Mouse (Mus musculus) midbrain, embryonic 12.5 days (tissue): ENCODE measurements around the gene Lemd1. TPM values are rescaled to one million over a fixed set of nuclear protein-coding genes. Genes with fewer than 3 reads are reported as not detected.
"Not testable (repeated sequence)": the region's sequence is repeated elsewhere in the genome, so short reads cannot be mapped to it uniquely, and the experiment has no call there.

Experiments used
- ATAC-seq: fragments of 200-750 bp; cut with Nextera tagmentation; 2 replicates; pipeline ENCODE4 v1.8.0; 2017; ENCODE audit warnings: low read depth, moderate TSS enrichment, moderate library complexity; ENCODE audit not compliant: low FRiP score
- H3K27ac ChIP-seq: fragments of 300-500 bp; sonication (generic); replicated peaks from 2 replicates; pipeline ENCODE4 v1.5.1; 2016; ENCODE audit warnings: mild to moderate bottlenecking
- H3K27me3 ChIP-seq: fragments of 300-500 bp; sonication (generic); 2 replicates; pipeline ENCODE4 v1.6.1; 2016; ENCODE audit warnings: mild to moderate bottlenecking
- H3K36me3 ChIP-seq: fragments of 300-500 bp; sonication (generic); 2 replicates; pipeline ENCODE4 v1.6.1; 2016
- H3K4me1 ChIP-seq: fragments of 300-500 bp; sonication (generic); 2 replicates; pipeline ENCODE4 v1.6.1; 2016
- H3K4me2 ChIP-seq: fragments of 300-500 bp; sonication (generic); replicated peaks from 2 replicates; pipeline ENCODE4 v1.6.1; 2016; ENCODE audit warnings: mild to moderate bottlenecking, moderate library complexity
- H3K4me3 ChIP-seq: fragments of 300-500 bp; sonication (generic); 2 replicates; pipeline ENCODE4 v1.5.1; 2016; ENCODE audit warnings: mild to moderate bottlenecking
- H3K9ac ChIP-seq: fragments of 300-500 bp; sonication (generic); replicated peaks from 2 replicates; pipeline ENCODE4 v1.6.1; 2016; ENCODE audit warnings: mild to moderate bottlenecking, moderate library complexity
- H3K9me3 ChIP-seq: fragments of 300-500 bp; sonication (generic); 2 replicates; pipeline ENCODE4 v1.6.1; 2016; ENCODE audit warnings: mild to moderate bottlenecking
- WGBS: fragments of 180-500 bp; shearing (Covaris S2); methylation state at CpG from one replicate; pipeline ENCODE4 v1.1.7; 2016; 5-methylcytosine and 5-hydroxymethylcytosine counted together
- polyA plus RNA-seq: library from polyadenylated mRNA; unstranded; fragments of >200 nt; fragmentation: Nextera tagmentation; extraction: Ambion mirVana; gene quantifications from 2 replicates; pipeline ENCODE4 v1.2.1, GENCODE M21; 2016

Gene Lemd1
- polyA plus RNA-seq, 1 experiment from 2014 or later = 15.6 TPM

DNA sequence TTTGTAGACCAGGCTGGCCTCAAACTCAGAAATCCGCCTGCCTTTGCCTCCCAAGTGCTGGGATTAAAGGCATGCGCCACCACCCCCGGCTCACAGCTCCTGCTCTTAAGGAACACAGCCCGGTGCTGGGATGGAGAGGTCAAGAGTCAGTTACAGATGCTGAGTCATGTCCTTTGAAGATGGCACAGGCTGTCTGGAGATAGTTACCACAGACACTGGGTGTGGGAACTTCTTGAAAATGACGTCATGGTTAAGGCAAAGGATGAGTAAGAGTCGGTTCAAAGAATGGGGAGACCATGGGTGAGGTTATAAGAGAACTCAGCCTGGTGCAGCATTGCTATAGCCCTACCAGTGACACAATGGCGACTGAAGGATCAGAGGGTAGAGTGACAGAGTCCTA lies 73.3 kb downstream of the Lemd1 start:
- 0 out of 2 replicates have a peak, but pooled peaks cover 3% of the 10 kb centered on the region for H3K27me3 ChIP-seq
- H3K9ac ChIP-seq = no peak overlapping the region
- no peak overlapping the region for H3K4me3 ChIP-seq
- ATAC-seq = no peak
- no peak overlapping the region for H3K4me2 ChIP-seq
- no peaks in the 10 kb centered on the region for H3K36me3 ChIP-seq
- H3K9me3 ChIP-seq = no peaks in the 10 kb centered on the region
- 73% methylated on average over 7 of the region's 7 CpGs for WGBS
- peaks cover 17% of the 10 kb centered on the region; the same call in 1 of the 2 replicates for H3K4me1 ChIP-seq
- H3K27ac ChIP-seq = no peak overlapping the region

DNA sequence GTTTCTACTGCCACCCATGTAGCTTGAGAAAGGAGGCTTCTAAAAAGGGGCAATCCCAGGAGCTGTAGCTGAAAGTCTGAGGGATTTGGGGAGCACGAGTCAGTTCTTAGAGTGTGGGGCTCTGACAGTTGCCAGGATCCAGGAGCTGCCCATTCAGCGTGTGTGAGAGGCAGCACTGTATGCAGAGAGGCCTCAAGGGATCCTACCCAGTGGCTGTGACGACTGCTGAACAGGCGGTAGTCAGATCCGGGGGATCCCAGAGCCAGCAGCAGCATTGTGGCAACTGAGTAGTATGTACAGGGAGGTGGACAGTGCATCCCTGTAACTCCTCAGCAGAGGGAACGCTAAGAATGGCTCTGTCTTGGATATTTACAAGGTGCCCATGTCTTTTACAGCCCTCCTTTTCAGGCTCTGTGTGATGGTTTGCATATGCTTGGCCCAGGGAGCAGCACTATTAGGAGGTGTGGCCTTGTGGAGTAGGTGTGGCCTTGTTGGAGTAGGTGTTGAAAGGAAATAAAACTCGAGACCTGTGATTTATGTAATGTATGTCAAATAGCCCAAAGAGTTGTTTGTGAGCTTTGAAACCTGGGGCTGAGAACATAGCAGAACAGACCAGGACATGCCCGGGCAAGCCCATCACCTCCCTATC lies 74.1 kb downstream of the Lemd1 start:
- H3K4me1 ChIP-seq = peaks cover 18% of the 10 kb centered on the region; the same call in 1 of the 2 replicates
- no peak overlapping the region for H3K4me2 ChIP-seq
- H3K9ac ChIP-seq = no peak overlapping the region
- WGBS = 79% methylated on average over 8 of the region's 8 CpGs
- H3K27me3 ChIP-seq = 0 out of 2 replicates have a peak, but pooled peaks cover 3% of the 10 kb centered on the region
- no peaks in the 10 kb centered on the region for H3K9me3 ChIP-seq
- H3K36me3 ChIP-seq = no peaks in the 10 kb centered on the region
- H3K4me3 ChIP-seq = no peak overlapping the region
- H3K27ac ChIP-seq = no peak overlapping the region
- no peak for ATAC-seq

- Histone ChIP-seq H3K27me3 (0 out of 2 replicates have a peak, but pooled peaks cover 3% of the 10 kb centered on the region), H3K4me1 (peaks cover 18% of the 10 kb centered on the region; the same call in 1 of the 2 replicates), H3K9me3 (no peaks in the 10 kb centered on the region), H3K4me2 (no peak overlapping the region), H3K36me3 (no peaks in the 10 kb centered on the region), H3K9ac (no peak overlapping the region), H3K27ac (no peak overlapping the region), H3K4me3 (no peak overlapping the region)
- no peak for ATAC-seq
- 90% methylated on average over 10 of the region's 10 CpGs for WGBS
Measured at GRCm38 (mm10) chr1:132265936-132266335, 74.7 kb downstream of the Lemd1 start.

- Histone ChIP-seq H3K27me3 (0 out of 2 replicates have a peak, but pooled peaks cover 3% of the 10 kb centered on the region), H3K27ac (no peak overlapping the region), H3K36me3 (no peaks in the 10 kb centered on the region), H3K4me1 (peaks cover 18% of the 10 kb centered on the region; the same call in 1 of the 2 replicates), H3K9me3 (no peaks in the 10 kb centered on the region), H3K4me2 (no peak overlapping the region), H3K4me3 (no peak overlapping the region), H3K9ac (no peak overlapping the region)
- ATAC-seq = no peak
- 68% methylated on average over 8 of the region's 8 CpGs for WGBS
Measured at GRCm38 (mm10) chr1:132266791-132267557, 75.7 kb downstream of the Lemd1 start.

GRCm38 (mm10) chr1:132267959-132268358 lies 76.7 kb downstream of the Lemd1 start:
- Histone ChIP-seq H3K36me3 (no peaks in the 10 kb centered on the region), H3K27ac (no peak overlapping the region), H3K4me1 (peaks cover 18% of the 10 kb centered on the region; the same call in 1 of the 2 replicates), H3K9me3 (no peaks in the 10 kb centered on the region), H3K9ac (no peak overlapping the region), H3K4me3 (no peak overlapping the region), H3K4me2 (no peak overlapping the region), H3K27me3 (0 out of 2 replicates have a peak, but pooled peaks cover 3% of the 10 kb centered on the region)
- no peak for ATAC-seq
- 68% methylated on average over 2 of the region's 2 CpGs for WGBS

DNA sequence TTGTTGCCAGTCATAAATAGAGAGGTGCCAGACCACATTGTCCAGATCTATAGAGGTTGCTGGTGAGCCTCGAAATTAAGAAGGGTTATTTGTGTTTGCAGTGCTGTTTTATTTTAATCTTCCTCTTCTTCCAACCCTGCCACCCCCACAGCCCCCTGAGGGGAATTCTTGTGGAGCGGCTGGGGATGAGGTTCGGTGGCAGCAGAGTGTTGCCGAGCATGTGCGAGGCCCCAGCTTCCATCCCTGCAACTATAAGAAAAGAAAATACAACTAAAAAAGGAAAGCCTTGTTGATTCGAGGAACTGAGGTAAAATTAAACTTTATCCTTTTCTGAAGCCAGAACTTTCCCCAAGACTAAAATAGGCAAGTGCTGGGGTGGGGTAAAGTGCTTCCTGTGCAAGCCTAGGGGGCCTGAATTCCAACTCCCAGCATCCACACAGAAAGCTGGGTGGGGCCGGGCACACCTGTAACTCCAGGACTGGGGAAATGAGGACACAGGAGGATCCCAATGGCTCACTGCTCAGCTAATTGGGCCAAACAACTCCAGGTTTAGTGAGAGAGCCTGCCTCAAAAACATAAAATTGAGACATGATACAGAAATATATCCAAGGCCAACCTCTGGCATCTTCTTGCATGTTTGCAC lies 77.3 kb downstream of the Lemd1 start:
- H3K27me3 ChIP-seq = 0 out of 2 replicates have a peak, but pooled peaks cover 3% of the 10 kb centered on the region
- H3K36me3 ChIP-seq = no peaks in the 10 kb centered on the region
- H3K27ac ChIP-seq = no peak overlapping the region
- 60% methylated on average over 7 of the region's 7 CpGs for WGBS
- no peak overlapping the region for H3K9ac ChIP-seq
- H3K9me3 ChIP-seq = no peaks in the 10 kb centered on the region
- no peak overlapping the region for H3K4me3 ChIP-seq
- H3K4me2 ChIP-seq = no peak overlapping the region
- no peak for ATAC-seq
- peaks cover 16% of the 10 kb centered on the region; the same call in 1 of the 2 replicates for H3K4me1 ChIP-seq

DNA sequence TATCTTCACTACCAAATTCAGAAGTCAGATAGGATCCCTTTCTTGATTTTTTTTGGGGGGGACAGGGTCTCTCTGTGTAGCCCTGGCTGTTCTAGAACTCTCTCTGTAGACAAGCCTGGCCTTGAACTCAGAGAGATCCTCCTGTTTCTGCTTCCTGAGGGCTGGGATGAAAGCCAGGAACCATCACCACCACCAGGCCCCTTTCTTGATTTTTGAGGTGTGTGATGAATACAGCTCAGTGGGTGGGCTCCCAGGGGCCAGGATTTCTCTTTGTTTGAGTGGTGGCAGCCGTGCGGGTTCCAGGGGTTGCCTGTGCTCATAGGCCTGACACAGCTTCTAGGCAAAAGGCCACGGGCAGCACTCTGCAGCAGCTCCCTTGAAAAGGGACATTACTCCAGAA lies 80.0 kb downstream of the Lemd1 start:
- Histone ChIP-seq H3K4me3 (no peak overlapping the region), H3K36me3 (no peaks in the 10 kb centered on the region), H3K27me3 (0 out of 2 replicates have a peak, but pooled peaks cover 3% of the 10 kb centered on the region), H3K4me1 (peaks cover 13% of the 10 kb centered on the region; the same call in 1 of the 2 replicates), H3K9ac (no peak overlapping the region), H3K9me3 (no peaks in the 10 kb centered on the region), H3K27ac (no peak overlapping the region), H3K4me2 (no peak overlapping the region)
- 54% methylated on average over 3 of the region's 3 CpGs for WGBS
- ATAC-seq = no peak

DNA sequence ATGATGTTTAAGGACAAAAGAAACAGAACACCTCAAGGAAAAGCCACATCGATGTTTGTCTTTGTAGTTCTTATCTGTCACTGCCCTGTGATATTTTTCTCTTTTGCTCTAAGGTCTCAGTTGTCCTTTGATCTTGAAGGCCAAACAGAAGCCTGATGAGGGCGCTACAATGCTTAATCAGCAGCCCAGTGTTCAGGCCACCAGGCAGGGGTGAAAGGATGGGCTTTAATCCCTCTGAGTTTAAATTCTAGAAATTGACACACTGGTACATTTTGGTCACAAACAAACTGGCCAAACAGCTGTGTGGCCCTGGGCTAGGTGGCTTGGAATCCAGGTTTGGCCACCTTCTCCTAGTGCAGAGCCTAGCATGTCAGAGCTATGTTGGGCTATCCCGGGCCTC lies 85.5 kb downstream of the Lemd1 start:
- Histone ChIP-seq H3K9me3 (no peaks in the 10 kb centered on the region), H3K27me3 (no peaks in the 10 kb centered on the region), H3K36me3 (no peaks in the 10 kb centered on the region), H3K4me1 (peaks cover 7% of the 10 kb centered on the region), H3K4me2 (no peak overlapping the region), H3K9ac (no peak overlapping the region), H3K4me3 (no peak overlapping the region), H3K27ac (no peak overlapping the region)
- 79% methylated on average over 3 of the region's 3 CpGs for WGBS
- ATAC-seq = no peak

- no peak for ATAC-seq
- Histone ChIP-seq H3K9me3 (no peaks in the 10 kb centered on the region), H3K4me2 (no peak overlapping the region), H3K27ac (no peak overlapping the region), H3K4me1 (peaks cover 12% of the 10 kb centered on the region), H3K9ac (no peak overlapping the region), H3K4me3 (no peak overlapping the region), H3K27me3 (no peaks in the 10 kb centered on the region), H3K36me3 (no peaks in the 10 kb centered on the region)
- 74% methylated on average over 6 of the region's 6 CpGs for WGBS
Measured at GRCm38 (mm10) chr1:132277124-132277523, 85.9 kb downstream of the Lemd1 start.

- not testable (repeated sequence) for ATAC-seq, H3K9me3 ChIP-seq, H3K9ac ChIP-seq, H3K36me3 ChIP-seq, H3K27ac ChIP-seq, H3K27me3 ChIP-seq, H3K4me2 ChIP-seq, H3K4me3 ChIP-seq
- WGBS = 69% methylated on average over 6 of the region's 6 CpGs
- peaks cover 30% of the 10 kb centered on the region for H3K4me1 ChIP-seq
Measured at GRCm38 (mm10) chr1:132280636-132281035, 89.4 kb downstream of the Lemd1 start.

DNA sequence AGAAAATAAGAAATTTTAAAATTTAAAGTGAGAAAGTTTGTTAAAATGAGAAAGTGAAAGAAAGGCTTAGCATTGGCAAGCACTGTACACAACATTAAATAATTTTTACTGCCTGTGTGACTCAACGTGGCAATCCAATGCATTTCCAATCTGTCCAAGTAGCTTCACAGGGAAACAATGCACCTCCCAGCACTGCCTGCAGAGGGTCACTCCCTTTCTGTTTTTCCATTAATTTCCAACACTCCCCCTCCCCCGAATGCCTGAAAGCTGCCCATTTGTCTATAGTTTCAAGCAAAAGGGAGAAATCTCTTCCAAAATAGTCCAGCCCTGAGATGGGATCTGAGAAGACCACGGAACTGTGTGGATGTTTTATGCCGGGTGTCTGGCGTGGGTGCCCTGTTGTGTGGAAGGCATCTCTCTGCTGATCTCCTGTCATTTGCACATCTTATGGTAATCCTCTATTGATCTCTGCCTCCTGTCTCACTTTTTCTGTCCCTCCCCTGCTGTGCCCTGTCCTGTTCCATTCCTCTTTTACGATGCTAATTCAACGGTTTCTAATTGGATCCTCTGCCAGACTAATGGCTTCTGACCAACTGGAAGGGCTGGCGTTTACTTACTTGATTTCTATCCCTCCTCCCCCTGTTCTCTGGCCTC lies 90.4 kb downstream of the Lemd1 start:
- peak; percentile 57 for ATAC-seq
- H3K9me3 ChIP-seq = no peaks in the 10 kb centered on the region
- H3K4me1 ChIP-seq = peaks cover 33% of the 10 kb centered on the region
- H3K36me3 ChIP-seq = no peaks in the 10 kb centered on the region
- 0 out of 2 replicates have a peak overlapping the region, but pooled peaks have one; percentile 4 for H3K9ac ChIP-seq
- H3K4me2 ChIP-seq = peak overlapping the region; percentile 27
- peak overlapping the region; percentile 80 for H3K27ac ChIP-seq
- no peak overlapping the region for H3K4me3 ChIP-seq
- peaks cover 16% of the 10 kb centered on the region for H3K27me3 ChIP-seq
- WGBS = 9% methylated on average over 8 of the region's 8 CpGs
